Mouse (Mus musculus): Measurements from ENCODE around the gene Cpa2.

DNA sequence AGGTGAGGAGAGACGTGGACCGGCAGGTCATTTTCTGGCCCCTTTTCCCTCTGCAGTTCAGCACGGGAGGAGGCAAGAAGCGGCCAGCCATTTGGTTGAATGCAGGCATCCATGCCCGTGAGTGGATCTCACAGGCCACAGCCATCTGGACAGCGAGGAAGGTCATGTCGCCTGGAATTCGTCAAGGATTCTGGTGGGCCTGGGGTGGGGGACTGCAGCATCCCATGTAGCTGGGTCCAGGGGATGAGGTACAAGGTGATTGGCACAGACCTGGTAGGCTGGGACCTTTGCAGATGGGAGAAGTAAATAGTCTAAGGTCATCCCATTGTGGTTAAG, 39.4 kb downstream of the Cpa2 start:
- TF ChIP-seq CTCF (IDR thresholded peaks at IDR 0.05) (no peak), POLR2A (IDR thresholded peaks at IDR 0.05; ENCODE audit: insufficient read depth, low read depth, low read length) (no peak), EP300 (IDR thresholded peaks at IDR 0.05; ENCODE audit: insufficient read depth, low read depth, low read length) (no peak)

All from heart, adult 2 months (tissue).